Mouse (Mus musculus) embryonic facial prominence, embryonic 13.5 days (tissue): ENCODE measurements at regions not wholly inside any gene's neighbourhood (a gene's known extent, or its start where the extent isn't known, plus 50 kb on each side); places are given as distances from the start of the nearest gene placed in this dataset.

ENCODE experiments used
- ATAC-seq: fragments of 200-750 bp; cut with Nextera tagmentation; 2 replicates; pipeline ENCODE4 v1.8.0; 2017; ENCODE audit warnings: low read depth; ENCODE audit not compliant: insufficient number of reproducible peaks, insufficient read depth, low FRiP score, low TSS enrichment
- H3K27ac ChIP-seq: fragments of 300-500 bp; sonication (generic); 2 replicates; pipeline ENCODE4 v1.5.1; 2015; ENCODE audit warnings: moderate library complexity, mild to moderate bottlenecking, inconsistent platforms
- H3K27me3 ChIP-seq: fragments of 300-500 bp; sonication (generic); 2 replicates; pipeline ENCODE4 v1.6.1; 2015; ENCODE audit warnings: mild to moderate bottlenecking, inconsistent platforms
- H3K36me3 ChIP-seq: fragments of 300-500 bp; sonication (generic); 2 replicates; pipeline ENCODE4 v1.6.1; 2015; ENCODE audit warnings: mild to moderate bottlenecking, inconsistent platforms
- H3K4me1 ChIP-seq: fragments of 300-500 bp; sonication (generic); 2 replicates; pipeline ENCODE4 v1.6.1; 2015; ENCODE audit warnings: inconsistent platforms
- H3K4me2 ChIP-seq: fragments of 300-500 bp; sonication (generic); 2 replicates; pipeline ENCODE4 v1.6.1; 2015; ENCODE audit warnings: moderate library complexity, mild to moderate bottlenecking, inconsistent platforms
- H3K4me3 ChIP-seq: fragments of 300-500 bp; sonication (generic); 2 replicates; pipeline ENCODE4 v1.5.1; 2015; ENCODE audit warnings: mild to moderate bottlenecking, inconsistent platforms
- H3K9ac ChIP-seq: fragments of 300-500 bp; sonication (generic); 2 replicates; pipeline ENCODE4 v1.6.1; 2015; ENCODE audit warnings: mild to moderate bottlenecking, inconsistent platforms
- H3K9me3 ChIP-seq: fragments of 300-500 bp; sonication (generic); 2 replicates; pipeline ENCODE4 v1.6.1; 2016; ENCODE audit warnings: inconsistent platforms
- WGBS: fragments of 180-500 bp; shearing (Covaris S2); methylation state at CpG from one replicate; pipeline ENCODE4 v1.1.7; 2015; ENCODE audit warnings: mixed read lengths; 5-methylcytosine and 5-hydroxymethylcytosine counted together

DNA sequence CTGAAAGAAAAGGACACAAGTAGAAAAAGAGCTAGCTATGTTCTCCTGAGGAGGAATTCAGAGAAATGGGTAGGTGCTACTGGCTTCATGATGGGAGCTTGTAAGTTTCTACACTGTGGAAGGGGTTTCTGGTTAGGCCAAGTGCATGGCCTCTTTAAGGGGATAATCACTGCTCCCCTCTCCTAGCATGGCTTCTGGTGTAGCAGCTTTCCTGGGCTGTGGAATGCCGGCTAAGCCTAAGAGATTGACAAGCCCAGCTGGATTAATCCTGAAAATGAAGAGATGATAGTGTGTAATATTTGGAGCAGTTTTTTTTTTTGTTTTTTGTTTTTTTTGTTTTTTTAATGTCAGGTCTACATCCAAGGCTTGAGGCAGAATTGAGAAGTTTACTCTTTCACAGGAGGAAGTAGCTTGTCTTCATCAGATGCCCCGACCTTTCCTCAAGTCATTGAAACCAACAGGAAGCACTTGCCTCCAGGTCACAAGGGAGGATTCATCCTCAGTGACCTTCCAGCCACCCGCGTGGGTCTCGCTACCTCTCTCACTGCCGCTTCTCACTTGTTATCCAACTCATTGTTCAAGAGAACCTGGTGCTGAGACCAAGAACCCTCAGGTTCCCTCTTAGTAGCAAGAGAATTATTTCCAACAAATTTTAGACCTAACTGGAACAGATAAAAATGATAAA lies 144.5 kb downstream of the Qrsl1 start:
- Histone ChIP-seq H3K36me3 (no peaks in the 10 kb centered on the region), H3K27me3 (no peaks in the 10 kb centered on the region), H3K4me2 (no peak overlapping the region), H3K4me3 (no peak overlapping the region), H3K4me1 (peaks cover 4% of the 10 kb centered on the region; the same call in 1 of the 2 replicates), H3K27ac (no peak overlapping the region), H3K9ac (no peak overlapping the region), H3K9me3 (no peaks in the 10 kb centered on the region)
- WGBS: 47% methylated on average over 6 of the region's 6 CpGs
- no peak for ATAC-seq

DNA sequence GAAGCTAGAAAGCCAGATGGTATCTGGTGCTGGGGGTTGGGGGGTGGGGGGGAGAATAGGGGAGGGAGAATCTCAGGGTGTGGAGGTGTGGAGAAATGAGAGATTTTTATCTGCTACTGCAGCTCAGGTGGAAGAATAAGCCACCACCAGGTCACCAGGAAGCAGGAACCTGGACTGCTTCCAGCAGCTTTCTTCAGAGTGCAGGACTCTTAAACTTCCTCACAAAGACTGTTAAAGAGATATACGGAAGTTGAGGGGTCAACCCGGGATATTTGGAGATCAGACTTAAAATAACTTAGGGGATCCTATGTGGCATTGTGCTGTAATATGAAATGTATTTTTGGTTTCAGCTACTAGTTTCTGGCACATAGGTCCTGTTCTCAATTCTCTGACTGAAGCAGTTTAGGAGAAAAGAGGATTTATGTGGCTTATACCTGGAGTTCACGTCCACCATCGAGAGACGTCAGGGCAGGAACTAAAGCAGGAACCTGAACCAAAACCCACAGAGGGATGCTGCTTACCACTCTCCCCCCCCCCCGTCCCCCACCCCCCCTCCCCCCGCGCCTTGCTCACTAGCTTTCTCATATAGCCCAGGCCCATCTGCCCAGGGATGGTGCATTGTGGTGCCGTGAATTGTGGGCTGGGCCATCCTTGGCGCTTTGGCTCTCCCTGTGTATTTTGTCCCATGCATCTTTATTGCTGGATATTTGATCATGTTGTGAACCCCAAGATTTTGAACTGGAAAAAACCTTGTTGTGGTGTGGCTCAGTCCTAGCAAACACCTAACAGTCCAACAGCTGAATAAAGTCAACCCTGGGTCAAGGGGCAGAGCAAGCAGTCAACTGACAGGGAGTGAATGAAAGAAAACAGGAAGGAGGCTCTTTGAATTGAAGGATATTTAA lies 143.2 kb downstream of the Qrsl1 start:
- Histone ChIP-seq H3K4me1 (0 out of 2 replicates have a peak, but pooled peaks cover 3% of the 10 kb centered on the region), H3K27me3 (no peaks in the 10 kb centered on the region), H3K9ac (no peak overlapping the region), H3K4me2 (no peak overlapping the region), H3K36me3 (no peaks in the 10 kb centered on the region), H3K4me3 (no peak overlapping the region), H3K9me3 (no peaks in the 10 kb centered on the region), H3K27ac (no peak overlapping the region)
- ATAC-seq: no peak
- 82% methylated on average over 10 of the region's 10 CpGs for WGBS

DNA sequence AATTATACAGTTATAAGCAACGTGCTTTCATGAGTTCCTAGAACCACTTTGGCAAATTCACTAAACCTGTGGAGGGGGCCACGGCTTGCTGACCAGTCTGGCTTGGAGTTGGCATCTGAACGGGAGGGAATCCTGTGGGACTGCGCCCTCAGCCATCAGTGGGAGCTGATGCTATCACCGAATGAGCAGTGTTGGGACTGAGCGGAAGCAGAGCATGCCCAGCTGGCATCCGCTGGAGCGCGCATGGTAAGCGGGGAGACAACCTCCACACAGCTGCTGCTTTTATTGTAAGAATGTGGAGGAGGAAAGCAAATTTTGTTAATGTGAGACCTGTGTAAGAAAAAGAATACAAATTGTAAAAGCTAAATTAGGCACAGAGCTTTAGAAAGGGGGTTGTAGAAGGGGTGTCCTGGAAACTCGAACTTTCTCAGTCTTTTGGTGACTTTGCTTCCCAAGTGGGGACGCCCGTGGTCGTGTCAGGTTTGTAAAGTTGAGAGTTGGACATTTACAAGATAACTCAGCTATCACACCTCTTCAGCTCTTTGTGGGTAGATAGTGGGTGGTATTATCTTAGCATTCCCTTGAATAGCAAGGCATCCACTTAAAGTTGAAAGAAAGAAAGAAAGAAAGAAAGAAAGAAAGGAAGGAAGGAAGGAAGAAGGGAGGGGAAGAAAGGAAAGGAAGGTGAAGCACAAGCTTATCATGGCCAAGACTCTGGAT lies 142.2 kb downstream of the Qrsl1 start:
- Histone ChIP-seq H3K27ac (no peak overlapping the region), H3K4me1 (0 out of 2 replicates have a peak, but pooled peaks cover 3% of the 10 kb centered on the region), H3K9ac (no peak overlapping the region), H3K36me3 (no peaks in the 10 kb centered on the region), H3K27me3 (no peaks in the 10 kb centered on the region), H3K4me3 (no peak overlapping the region), H3K9me3 (no peaks in the 10 kb centered on the region), H3K4me2 (no peak overlapping the region)
- ATAC-seq: no peak
- WGBS: 79% methylated on average over 14 of the region's 14 CpGs

DNA sequence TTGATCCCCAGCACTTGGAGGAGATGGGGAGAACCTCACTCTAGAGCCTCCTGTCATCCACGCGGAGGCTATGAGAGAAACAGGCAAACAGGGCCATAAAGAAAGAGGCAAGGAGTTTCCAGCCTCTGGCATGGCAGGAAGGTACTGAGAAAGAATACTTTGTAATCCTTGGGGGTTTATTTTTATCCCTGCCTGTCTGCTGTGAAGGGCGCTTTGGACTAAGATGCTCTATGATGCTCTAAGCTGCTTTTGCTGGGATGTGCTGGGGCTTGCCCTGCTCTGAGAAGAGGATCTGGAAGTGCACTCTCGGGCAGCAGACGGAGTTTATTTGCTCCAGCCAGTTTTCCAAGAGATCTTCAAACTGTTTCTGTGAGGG lies 141.7 kb downstream of the Qrsl1 start:
- Histone ChIP-seq H3K4me3 (no peak overlapping the region), H3K4me2 (no peak overlapping the region), H3K9ac (no peak overlapping the region), H3K9me3 (no peaks in the 10 kb centered on the region), H3K4me1 (0 out of 2 replicates have a peak, but pooled peaks cover 3% of the 10 kb centered on the region), H3K36me3 (no peaks in the 10 kb centered on the region), H3K27me3 (no peaks in the 10 kb centered on the region), H3K27ac (no peak overlapping the region)
- no peak for ATAC-seq
- 76% methylated on average over 5 of the region's 5 CpGs for WGBS

DNA sequence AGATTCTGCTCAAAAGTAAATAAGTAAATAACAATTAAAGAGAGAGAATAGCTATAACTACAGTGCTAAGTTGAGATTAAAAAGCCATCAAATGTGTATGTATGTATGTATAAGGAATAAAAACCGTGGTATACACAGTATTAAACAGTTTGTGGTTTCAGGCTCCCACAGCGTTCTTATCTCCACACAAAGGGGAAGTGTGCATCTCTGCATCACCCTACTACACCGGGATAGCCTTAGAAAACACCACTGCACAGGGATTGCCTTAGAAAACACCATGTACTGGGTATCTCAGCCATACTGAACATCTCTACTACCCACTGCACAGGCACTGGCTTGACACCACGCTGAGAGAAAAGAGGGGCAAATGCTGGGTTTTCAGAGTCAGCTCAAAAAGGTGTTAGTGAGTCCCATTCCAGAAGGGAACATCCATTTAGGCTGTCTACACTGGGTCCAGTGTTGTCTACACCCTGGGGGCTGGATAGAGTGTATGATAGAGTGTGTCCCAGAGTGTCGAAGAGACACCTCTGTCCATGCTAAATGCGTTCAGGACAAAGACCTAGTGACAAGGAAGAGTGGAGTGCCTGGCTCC lies 139.5 kb downstream of the Qrsl1 start:
- H3K9me3 ChIP-seq: no peaks in the 10 kb centered on the region
- WGBS: 77% methylated on average over 6 of the region's 6 CpGs
- H3K4me3 ChIP-seq: no peak overlapping the region
- H3K4me1 ChIP-seq: 0 out of 2 replicates have a peak, but pooled peaks cover 3% of the 10 kb centered on the region
- H3K36me3 ChIP-seq: no peaks in the 10 kb centered on the region
- no peaks in the 10 kb centered on the region for H3K27me3 ChIP-seq
- H3K4me2 ChIP-seq: no peak overlapping the region
- no peak overlapping the region for H3K9ac ChIP-seq
- H3K27ac ChIP-seq: no peak overlapping the region
- ATAC-seq: no peak

DNA sequence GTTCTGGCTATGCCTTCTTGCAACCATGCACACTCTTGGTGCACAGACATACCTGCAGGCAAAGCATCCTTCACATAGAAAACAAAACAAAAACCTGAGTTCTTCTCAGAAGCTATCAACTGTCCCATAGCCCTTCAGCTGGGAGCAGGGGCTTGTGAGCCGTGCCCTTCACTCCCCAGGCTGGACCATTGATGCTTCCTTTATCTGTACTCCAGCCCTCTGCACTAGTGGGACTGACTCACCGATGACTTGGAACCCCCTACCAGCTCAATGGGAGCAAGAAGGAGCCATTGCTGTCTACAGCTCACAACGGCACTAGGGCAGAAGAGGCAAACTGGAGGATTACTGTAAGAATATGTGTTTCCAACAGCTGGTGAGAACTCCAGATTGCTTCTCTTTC lies 137.0 kb downstream of the Qrsl1 start:
- Histone ChIP-seq H3K4me3 (no peak overlapping the region), H3K36me3 (no peaks in the 10 kb centered on the region), H3K27ac (no peak overlapping the region), H3K4me1 (no peaks in the 10 kb centered on the region), H3K9me3 (no peaks in the 10 kb centered on the region), H3K9ac (no peak overlapping the region), H3K4me2 (no peak overlapping the region), H3K27me3 (no peaks in the 10 kb centered on the region)
- no peak for ATAC-seq
- 92% methylated on average over 3 of the region's 3 CpGs for WGBS

DNA sequence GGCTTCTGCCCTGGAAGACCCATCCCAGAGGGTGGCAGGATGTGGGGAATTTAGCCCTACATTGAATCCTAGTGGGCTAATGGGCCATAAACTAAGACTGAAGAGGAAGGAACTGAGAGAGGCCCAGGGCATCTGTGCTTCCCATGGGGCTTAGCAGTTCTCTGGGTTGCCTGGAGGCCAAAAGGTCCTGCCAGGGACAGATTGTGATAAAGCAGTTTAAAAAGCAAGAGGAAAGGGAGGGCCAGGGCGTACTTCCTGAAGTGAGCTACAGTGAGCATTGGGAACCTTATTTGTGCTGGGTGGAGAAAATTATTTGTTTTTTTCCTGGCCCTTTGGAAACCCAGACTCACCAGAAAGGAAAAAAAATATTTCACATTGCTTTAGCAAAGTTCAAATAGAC lies 136.3 kb downstream of the Qrsl1 start:
- Histone ChIP-seq H3K27me3 (no peaks in the 10 kb centered on the region), H3K4me1 (no peaks in the 10 kb centered on the region), H3K36me3 (no peaks in the 10 kb centered on the region), H3K4me3 (no peak overlapping the region), H3K9me3 (no peaks in the 10 kb centered on the region), H3K4me2 (no peak overlapping the region), H3K9ac (no peak overlapping the region), H3K27ac (no peak overlapping the region)
- ATAC-seq: no peak
- whole genome bisulfite sequencing: 89% methylated on average over 1 of the region's 1 CpGs

DNA sequence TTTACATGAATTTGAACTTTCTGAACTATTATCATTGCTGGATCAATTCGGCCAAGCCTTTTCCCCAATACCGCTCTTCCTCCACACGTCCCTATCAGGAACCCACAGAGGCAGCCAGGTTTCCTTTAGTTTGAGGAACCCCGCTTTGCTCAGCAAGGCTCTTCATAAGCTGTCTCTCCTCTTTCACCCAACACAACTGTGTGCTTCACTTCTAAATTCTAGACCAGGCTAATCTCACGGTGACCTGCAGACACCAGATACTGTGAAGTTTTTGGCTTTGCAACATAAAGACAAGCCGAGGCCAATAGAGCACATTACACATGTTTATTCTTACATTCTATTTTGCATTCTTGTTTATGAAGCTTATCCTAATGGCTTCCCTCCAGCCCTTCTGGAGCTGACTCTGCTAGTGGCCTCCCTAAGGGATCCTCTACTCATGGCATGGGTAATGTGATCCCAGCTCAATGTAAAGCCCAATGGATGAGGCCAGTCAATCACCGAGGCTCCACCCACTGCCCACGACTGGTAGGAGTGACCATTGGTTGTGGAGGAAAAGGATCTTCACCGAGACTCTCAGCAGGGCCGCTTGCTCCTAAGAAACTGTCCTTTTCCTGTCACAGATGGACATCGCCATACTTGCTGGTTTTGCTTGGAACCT lies 135.6 kb downstream of the Qrsl1 start:
- Histone ChIP-seq H3K36me3 (no peaks in the 10 kb centered on the region), H3K9me3 (no peaks in the 10 kb centered on the region), H3K4me3 (no peak overlapping the region), H3K27ac (no peak overlapping the region), H3K4me2 (no peak overlapping the region), H3K4me1 (no peaks in the 10 kb centered on the region), H3K27me3 (no peaks in the 10 kb centered on the region), H3K9ac (no peak overlapping the region)
- 72% methylated on average over 11 of the region's 11 CpGs for WGBS
- no peak for ATAC-seq

DNA sequence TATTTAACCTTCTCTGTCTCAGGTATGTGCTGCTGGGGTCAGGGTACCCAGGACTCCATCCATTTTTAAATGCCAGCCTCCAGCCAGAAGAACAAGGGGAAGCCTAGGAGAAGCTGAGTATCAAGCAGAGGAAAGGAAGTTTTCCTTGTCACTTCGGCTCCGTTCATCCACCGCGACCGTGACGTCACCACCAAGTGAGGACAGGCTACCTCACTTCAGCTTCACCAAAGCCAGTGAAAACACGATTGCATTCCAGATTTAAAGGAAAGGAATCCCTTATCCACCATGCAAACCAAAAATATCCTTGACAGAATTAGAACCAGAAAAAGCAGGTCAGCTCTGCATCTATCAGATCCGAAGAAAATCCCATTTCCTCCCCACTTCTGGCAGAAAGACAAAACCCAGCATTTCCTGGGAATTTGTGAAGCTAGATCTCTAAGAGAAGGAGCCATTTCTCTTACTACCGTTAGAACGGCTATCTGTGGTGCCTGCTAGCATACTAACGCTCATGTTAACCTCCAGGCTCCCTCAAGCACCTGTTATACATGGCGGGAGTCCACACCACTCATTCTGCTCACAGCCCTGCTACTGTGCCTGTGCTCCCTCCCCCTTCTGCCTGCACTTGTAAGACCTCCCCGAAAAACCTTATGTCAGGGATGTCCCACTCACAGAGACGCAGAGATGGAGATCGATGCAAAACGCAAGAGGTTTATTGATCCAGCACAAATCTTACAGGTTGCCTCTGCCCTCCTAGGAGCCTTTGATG lies 133.4 kb downstream of the Qrsl1 start:
- no peaks in the 10 kb centered on the region for H3K4me1 ChIP-seq
- no peak overlapping the region for H3K4me2 ChIP-seq
- no peak for ATAC-seq
- H3K4me3 ChIP-seq: no peak overlapping the region
- H3K27me3 ChIP-seq: no peaks in the 10 kb centered on the region
- no peak overlapping the region for H3K27ac ChIP-seq
- no peak overlapping the region for H3K9ac ChIP-seq
- H3K9me3 ChIP-seq: no peaks in the 10 kb centered on the region
- no peaks in the 10 kb centered on the region for H3K36me3 ChIP-seq
- WGBS: 68% methylated on average over 16 of the region's 16 CpGs

DNA sequence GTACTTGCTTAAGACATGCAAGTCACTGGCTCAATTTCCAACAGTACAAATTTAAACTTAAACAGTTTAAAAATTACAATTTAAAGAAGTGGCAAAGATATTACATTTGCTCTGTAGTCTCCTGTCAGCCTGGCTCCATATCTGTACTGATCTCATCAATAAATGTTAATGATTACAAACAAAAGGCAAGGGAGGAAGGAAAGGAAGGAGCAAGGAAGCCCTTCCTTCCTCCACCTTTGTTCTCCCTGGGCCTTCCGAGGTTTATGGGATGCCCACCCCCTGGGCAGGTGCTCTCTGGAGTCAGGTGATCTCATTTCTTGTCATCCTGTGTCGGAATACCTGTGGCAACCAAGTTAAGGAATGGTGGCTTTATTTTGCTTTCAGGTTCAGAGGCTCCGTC lies 132.5 kb downstream of the Qrsl1 start:
- H3K9me3 ChIP-seq: no peaks in the 10 kb centered on the region
- H3K36me3 ChIP-seq: no peaks in the 10 kb centered on the region
- no peak overlapping the region for H3K4me3 ChIP-seq
- WGBS: 78% methylated on average over 3 of the region's 3 CpGs
- no peak overlapping the region for H3K9ac ChIP-seq
- H3K27ac ChIP-seq: no peak overlapping the region
- no peak overlapping the region for H3K4me2 ChIP-seq
- no peaks in the 10 kb centered on the region for H3K27me3 ChIP-seq
- H3K4me1 ChIP-seq: no peaks in the 10 kb centered on the region
- ATAC-seq: no peak
